Mouse (Mus musculus) mature B cell (primary cell): ENCODE results near the gene Mbnl2.

Source experiments
- in situ Hi-C: fragments of 300-500 bp; cut with MboI; formaldehyde crosslinking; loops from 2 replicates; pipeline ENCODE4 v1.14.3; 2019

The Mbnl2 gene

DNA sequence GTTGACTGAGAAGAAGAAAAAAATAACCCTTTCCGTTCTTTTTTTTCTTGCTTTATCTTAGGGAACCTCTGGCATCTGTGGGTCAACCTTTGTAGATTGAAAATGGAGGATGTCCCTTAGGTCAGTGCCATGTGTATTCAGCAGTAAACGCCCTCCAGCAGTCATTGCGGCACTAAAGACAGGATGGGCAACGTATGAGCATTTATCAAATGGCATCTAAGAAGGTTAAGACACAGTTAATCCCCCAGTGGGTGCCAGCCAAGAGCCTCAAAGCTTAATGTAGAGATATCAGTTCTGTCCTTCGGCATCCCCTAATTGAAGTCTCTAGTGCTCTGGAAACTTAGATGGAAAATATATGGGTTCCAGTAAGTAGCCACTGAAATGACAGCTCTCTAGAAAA lies 723 bp upstream of the Mbnl2 start:
- in situ Hi-C loops = loop anchor here (10.0 kb wide), 1 partner anchor 130 kb away; no protein-coding TSS in a partner anchor

DNA sequence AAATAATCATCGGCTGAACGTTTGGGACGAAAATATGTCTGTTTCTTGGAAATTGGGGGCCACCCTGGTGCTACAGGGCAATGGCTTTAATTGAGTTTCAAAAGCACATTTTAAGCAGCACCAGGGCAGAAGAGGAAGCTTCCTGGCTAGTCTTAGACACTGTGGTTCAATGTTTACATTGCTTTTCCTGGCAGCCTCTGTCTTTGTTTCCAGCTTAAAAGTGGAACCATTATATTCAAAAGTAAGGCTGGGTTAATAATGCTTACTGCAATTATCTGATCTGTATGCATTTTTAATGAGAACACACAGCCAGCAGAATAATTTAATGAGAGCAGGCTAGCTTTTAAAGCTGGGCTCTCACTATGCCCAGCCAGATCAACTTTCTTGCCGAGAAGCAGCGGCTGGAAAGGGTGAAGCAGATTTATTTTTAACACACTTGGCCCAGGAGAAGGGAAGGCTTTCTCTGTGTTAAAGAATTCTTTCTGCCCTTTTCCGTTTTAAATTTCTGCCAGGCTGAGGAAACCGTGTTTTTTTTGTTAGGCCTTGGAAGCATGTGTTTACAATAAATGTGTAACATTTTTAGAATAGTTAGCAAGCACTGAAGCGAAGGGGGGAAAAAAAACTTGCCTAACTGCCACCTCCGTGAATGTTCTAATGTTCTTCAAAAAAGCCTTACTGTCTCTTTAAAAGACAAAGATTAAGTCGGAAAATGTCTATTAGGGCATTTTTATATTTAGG lies 1.0 kb downstream of the Mbnl2 start:
- in situ Hi-C loops = loop anchor here (10.0 kb wide), 1 partner anchor 128 kb away; no protein-coding TSS in a partner anchor

DNA sequence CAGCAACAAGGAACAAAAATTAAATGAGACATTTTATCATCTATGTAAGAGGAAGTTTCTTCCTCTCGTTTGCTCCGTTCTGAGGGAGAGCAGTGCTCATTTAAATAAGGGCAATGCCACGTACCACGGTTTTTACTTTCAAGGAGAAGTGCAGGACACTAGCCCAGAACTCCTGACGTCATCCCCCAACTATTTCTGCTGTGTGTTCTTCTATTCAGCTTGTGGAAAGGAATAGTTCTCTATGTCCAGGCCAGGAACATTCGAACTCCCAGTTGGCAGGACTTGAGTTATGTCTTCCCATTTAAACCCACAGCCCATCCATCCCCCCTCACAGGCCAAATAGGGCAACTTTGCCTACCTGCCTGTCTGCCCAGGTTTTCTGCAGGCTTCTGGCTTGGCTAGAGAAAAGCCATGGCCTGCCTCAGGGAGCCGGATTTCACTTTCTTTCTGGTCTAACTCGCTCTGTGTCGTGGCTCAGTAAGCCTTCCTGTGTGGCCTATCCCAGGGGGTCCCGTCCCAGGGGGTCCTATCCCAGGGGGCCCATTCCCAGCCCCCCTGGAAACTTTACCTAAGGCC lies 1.7 kb downstream of the Mbnl2 start:
- in situ Hi-C loops = loop anchor here (10.0 kb wide), 1 partner anchor 128 kb away; no protein-coding TSS in a partner anchor

DNA sequence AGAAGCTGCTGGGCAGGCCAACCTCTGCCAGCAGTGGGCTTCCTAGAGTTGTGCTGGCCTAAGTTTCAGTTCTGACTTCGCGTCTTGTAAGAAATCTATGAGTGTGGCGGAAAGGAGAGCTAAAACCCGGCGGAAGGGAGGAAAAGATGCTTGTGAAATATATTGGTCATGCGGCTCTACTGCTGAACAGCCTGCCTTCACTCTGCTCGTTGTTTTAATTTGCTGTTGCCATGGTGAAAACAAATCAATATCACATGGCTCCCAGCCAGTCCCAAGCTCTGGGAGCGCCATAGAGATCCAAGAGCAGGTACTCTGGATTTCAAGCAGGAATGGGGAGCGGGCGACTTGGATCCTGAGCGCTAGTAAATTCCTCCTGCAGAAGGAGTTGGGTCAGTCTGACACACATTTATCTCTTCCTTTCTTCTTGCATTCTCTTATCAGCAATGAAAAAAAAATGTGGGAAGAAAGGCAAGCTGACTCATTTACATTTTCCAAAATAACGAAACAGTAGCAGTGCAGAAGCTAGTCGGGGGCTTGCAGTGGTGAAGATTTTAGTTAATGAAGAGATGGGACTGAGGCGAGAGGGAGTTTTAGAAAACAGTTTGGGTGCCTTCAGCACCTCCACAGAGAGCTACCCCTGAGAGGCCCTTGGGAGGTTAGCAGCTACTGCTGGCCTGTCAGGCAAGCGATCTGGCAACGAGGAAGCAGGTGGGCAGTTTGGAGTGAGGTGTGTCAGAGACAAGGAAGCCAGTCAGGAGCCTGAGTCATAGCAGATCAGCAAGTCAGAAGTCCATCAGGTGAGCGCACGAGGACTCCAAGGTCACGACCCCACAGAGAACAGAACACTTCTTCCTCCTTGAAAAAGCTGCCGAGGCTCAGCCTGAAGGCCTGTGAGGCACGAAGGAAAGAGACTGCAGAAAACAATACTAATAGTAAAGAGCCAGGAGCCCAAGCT lies 3.1 kb downstream of the Mbnl2 start:
- in situ Hi-C loops = loop anchor here (10.0 kb wide), 1 partner anchor 126 kb away; no protein-coding TSS in a partner anchor

DNA sequence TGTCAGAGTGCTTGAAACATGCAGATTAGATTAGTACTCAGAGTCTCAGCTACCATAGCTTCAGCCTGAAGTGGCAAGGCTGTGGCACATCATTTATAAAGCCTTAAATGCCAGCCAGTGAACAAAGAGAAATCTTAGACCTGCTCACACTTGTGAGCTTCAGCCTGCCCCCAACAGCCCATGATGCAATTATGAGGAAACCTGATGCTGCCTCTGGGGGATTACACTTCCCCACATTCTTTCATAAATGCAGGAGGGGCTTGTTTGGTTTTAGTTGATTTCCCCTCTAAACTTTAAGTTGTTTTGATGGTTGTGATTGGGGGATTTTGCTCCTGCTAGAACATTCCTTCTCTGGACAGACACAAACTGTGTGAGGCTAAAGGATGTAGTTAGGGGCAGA lies 4.7 kb downstream of the Mbnl2 start:
- in situ Hi-C loops = no loop called here

DNA sequence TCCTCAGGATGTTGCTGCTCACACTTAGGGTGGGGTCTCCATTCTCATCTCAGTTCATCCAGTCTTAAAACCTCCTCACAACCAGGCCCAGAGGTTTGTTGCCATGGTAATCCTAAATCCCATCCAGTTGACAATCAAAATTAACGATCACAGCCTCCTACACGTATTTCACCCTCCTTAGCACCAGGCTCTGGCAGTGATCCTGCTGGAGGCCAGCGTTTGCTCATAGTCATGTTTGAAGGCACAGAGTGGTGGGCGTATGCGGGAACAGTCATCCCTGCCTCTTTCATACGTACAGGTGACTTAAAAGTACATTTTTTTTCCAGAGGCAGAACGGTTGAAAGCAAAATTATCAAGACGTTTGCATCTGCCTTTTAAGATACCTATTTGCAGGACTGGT lies 8.3 kb downstream of the Mbnl2 start:
- in situ Hi-C loops = no loop called here

DNA sequence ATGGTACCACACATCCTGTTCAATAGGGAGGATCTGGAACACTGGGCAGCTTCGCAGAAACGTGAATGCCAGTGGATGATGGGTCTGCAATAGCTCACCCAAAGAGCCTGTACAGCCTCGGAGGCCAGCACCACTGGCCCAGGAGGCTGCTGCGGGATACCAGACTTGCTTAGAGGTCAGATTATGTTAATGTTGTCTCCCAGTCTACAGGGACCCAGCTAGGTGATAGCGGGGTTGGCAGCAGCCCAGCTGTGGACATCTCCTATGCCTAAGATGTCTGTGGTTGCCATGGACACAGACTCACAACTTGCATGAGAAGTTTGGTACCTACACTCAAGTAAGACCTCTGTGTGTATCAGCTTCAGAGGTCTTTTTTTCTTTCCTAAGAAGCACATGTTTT lies 9.0 kb downstream of the Mbnl2 start:
- in situ Hi-C loops = no loop called here

DNA sequence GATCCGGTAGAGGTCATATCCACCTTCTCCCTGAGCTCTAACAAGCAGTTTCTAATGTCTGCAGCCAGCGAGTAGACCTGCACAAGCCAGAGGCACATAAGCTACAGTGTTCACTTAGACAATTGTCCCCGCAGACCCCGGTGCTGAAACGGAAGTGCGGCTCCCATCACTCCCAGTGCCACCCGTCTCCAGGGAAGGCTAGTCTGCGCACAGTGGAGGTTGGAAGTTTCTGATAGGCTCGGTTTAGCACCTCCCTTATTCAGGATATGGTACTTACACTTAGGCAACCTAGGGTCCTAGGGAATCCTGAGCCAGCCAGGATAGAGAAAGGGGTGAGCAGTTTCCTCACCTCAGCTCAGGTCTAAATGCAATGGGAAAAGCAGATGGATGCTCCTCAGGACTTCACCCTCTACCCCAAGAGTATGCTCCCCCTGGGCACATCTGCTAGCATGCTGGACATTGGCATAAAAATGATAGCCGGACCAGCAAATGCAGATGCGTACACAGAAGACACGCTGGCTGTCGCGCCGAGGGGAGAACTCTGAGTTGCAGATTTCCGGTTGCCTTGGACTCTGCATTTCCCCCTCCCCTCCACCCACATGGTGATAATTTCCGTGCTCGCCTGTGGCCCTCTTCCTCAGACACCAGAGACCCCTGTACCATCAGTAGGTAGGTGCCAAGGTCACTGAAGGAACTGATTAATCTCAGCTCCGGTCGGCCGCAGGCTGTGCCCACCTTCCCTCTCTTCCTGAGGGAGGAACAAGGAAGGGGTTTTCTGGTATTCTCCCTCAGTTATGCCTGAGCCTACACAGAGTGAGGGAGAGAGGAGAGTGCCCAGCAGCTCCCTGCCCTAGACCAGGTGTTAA lies 11.9 kb downstream of the Mbnl2 start:
- in situ Hi-C loops = no loop called here

DNA sequence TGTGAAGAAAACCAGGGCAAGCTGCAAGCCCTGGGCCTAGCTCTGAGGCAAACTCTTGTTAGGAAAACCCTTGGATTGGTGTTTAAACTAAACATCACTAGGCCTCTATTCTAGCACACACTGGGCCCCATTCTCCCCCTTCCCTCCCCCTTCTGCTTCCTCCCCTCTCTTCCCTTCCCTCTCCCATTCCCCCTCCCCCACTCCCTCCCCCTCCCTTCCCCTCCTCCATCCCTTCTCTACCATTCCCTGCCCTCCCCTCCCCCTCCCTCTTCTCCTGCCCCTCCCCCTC lies 12.5 kb downstream of the Mbnl2 start:
- in situ Hi-C loops = no loop called here

DNA sequence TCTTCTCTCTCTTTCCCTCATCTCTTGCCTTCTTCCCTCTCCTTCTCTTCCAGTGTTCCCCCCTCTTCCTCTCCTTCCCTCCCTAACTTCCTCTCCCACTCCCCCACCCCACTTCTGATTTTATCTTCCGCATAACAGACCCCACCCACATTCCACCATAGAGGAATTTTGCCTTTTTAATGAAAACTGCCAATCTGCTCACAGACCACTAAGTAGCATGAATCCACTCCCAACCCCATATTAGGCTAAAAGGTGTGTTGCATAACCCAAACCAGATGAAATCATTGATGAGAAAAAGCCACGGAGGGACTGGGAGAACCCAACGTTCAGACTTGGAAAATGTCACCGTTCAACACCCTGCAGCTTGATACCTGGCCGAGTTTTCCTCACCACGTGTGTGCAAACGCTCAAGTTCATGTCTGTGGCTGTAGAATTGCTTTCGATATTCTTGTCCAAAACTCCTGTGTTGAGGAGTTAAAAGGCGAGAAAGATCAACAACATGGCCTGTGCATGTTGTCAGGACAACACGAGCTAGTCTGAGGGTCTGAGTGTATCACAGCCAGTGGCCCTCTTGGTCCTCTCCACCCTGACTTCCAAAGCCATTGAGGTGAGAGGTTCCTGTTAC lies 13.0 kb downstream of the Mbnl2 start:
- in situ Hi-C loops = no loop called here

DNA sequence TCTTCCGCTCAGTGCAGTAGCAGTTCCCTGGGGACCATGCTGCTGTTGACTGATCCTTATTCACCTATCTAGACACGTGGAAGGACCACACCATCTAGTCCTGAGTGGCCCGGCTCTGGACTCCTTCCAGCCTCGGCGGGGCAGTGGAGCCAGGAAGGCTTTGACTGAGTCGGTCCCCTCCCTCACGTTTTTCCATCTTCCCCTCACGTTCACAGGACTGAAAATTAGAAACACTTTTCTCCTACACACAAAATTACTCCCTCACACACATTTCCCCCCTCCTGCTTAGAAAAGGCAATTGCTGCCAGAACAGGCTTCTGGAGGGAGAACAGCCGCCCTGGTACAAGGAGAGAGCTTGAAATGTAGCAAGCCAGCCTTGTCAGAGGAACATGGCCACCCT lies 13.6 kb downstream of the Mbnl2 start:
- in situ Hi-C loops = no loop called here

DNA sequence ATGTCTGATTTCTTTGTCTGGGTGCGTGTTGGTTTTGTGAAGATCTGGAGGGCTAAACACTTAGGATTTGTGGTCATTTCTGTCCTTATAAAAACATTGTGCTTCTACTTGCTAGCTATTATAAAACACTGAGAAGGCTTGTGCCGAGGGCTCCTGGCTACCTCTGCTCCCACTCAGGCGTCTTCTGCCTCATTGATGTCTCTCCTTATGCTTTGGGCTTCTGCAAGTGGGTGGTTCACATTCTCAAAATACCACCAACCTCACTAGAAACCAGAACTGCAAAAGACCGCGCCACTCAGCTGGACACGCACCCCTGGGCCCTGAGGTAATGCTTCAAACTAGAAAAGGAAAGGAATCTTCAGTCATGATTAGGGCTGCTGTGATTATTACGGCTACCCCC lies 14.1 kb downstream of the Mbnl2 start:
- in situ Hi-C loops = no loop called here

DNA sequence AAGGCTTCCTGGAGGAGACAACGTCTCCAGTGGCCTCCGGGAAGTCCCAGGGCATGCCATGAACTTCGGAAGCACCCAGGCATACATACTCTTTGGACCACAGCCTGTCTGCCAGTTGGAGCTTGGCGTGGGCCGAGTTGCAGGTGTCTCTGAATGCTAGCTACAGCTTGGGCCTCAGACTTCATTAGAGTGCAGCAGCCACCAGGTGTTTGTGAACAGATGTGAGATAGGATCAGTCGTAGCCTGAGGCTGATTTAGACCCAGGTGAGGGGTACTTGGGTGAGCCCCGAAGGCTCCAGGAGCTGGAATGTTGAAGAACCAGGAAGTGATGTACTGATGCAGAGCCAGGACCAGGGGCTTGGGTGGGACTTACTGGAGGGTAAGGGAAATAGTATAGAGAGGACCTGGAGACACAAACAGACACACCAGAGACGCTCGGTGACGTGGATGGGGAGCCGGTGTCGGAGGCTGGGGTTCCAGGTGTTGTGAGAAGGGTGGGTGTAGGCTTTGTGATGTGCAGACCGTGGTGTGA lies 15.8 kb downstream of the Mbnl2 start:
- in situ Hi-C loops = no loop called here

DNA sequence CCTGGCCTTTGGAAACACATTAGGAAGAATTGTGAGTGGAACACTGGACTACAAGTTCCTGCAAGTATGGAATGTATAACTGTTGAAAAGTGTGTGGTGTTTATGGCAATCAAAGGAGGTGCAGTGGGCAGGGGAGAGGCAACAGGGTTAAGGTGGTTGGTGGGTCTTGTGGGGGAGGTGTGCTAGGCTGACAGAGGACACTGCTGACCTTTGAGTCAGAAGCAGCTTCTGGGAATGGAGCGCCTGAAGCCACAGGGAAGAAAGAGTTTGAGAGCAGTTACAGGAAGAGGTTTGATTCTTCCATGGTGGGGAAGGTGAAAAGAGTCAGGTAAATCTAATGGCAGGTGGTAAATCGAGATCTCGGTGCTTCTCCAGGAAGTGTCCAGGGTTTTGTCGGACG lies 16.7 kb downstream of the Mbnl2 start:
- in situ Hi-C loops = no loop called here

DNA sequence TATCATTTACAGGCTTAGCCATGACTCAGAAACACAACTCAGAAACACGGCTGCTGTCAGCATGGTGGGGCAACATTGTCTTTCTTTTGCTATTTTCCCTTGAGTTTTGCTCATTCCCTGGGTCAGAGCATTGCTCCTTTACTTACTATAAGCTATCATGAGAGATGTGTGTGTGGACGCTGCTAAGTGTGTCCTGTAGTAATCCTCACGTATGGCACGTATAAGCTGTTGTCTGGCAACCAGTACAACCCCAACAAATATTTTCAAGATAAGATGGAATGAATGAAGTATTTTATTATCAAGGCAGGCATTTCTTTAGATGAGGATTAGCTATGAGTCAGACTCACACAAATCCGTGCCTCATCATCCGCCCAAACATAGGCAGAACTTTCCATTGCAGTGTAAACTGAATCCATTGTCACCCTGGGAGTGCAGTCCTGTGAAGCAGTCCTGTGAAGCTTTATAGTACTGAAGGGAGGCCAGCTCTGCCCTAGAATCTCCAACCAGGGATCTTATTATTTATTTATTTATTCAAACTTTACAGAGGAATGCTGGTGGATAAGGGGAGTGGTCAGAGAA lies 17.2 kb downstream of the Mbnl2 start:
- in situ Hi-C loops = no loop called here

DNA sequence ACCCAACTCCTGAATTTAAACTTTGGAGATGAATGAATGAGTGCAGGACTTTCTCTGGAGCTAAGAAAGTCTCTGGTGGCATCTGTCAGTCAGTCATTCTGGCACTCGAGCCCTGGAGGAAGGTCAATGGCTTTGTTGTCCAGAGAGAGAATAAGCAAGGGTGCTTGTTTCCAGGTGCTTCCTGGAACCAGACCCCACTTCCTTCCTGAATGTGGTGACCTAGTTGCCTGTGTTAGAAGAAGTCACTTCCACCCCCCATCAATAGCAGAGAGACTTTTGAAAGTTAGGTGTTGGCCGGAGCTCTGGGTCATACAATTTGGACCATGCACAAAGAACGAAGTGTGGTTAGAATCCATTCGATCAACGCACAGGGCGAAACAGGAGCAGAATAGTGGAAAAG lies 19.0 kb downstream of the Mbnl2 start:
- in situ Hi-C loops = no loop called here

DNA sequence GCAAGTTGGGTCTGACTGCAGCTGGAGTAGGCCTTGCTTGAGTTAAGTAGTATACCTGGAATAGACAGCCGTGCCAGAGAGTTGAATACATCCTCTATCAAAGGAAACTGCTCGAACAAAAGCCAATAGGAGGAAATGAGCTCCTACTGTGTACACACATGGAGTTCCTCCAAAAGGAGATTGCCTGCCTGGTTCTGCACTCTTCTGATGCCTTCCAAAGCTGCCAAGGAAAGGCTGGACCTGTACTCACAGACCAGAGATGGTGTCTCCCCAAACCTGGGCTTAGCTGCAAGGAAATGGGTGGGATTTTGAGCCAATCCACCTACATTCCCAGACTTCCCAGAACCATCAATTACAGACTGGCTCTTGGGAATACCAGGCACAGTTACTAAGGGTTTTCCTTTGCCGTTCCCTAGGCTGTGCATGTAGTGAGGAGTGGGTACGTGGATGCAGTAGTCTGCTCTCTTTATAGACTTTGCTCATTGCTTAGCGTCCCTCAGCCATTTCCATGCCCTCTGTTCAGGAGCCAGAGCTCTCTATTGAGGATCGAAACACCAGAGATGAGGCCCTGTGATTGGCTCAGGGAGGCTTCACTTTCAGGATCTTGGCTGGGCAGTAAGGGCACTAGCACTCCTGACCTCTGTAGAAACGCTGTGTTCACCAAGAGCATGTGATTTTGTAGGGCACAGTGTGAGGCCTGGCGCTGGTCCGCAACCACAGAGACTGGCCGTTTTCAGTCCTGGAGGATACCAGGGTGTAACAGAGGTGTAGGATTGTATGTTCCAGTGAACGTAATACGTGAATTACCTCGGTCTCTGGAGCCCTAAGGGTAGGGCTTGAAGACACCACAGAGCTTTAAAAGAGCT lies 20.1 kb downstream of the Mbnl2 start:
- in situ Hi-C loops = no loop called here

DNA sequence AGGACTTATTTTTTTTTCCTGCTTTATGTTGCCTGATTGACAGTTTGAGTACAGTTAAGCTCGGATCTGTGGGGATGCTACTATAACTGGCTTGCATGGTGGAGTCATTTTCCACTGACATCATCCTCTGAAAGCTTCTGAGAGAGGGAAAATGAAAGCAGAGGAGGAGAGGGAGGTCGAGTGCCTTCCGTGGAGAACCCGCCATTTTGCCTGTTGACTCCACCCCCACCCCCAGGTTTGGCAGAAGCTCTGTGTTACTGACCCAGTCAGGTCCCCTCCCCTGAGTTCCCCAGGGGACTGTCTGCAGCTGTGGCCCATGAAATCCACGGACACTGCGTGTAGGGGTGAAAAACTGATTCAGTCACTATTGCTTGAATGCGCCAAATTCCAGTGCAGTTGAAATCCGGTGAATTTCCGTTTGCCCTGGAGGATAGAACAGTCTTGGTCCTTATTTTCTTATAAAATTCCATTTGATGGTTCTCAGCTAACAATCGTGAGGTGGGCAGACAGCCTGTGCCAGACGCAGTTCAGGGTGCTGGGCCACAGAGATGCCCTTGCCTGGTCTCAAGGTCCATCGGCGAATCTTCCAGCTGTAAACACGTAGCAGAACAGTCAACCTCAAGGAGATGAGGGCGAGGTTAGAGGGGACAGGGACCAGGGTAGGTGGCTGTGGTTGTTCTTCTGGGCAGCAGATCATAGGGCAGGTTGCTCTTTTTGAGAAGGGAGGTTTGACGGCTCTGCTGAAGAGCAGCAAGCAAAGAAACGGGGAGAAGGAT lies 20.9 kb downstream of the Mbnl2 start:
- in situ Hi-C loops = no loop called here
